Mouse (Mus musculus): ENCODE results near the gene Ppp1r3c. TPM values are rescaled to one million over a fixed set of nuclear protein-coding genes. Genes with fewer than 3 reads are reported as not detected.

The Ppp1r3c gene
- total and polyA plus RNA-seq, 3 experiments: 49.7 to 152 (median 90.4) TPM

- H3K4me3 ChIP-seq: no peak overlapping the region
- H3K36me3 ChIP-seq (ENCODE audit: control insufficient read depth, insufficient read depth, low read length): no peaks in the 10 kb centered on the region
- no peak overlapping the region for H3K27ac ChIP-seq
- TF ChIP-seq CTCF (IDR thresholded peaks at IDR 0.05) (no peak), EP300 (IDR thresholded peaks at IDR 0.05; ENCODE audit: insufficient read depth, low read depth, low read length) (no peak), POLR2A (IDR thresholded peaks at IDR 0.05; ENCODE audit: insufficient read depth, low read depth, low read length) (no peak)
- H3K9ac ChIP-seq (ENCODE audit: low read depth, low read length): no peak overlapping the region
- no peaks in the 10 kb centered on the region for H3K27me3 ChIP-seq (ENCODE audit: control insufficient read depth, insufficient read depth, low read length)
- no peaks in the 10 kb centered on the region for H3K79me2 ChIP-seq (replicated peaks; ENCODE audit: control insufficient read depth, insufficient read depth, low read length)
- 92% methylated on average over 10 of the region's 10 CpGs for WGBS
- intact Hi-C loops (cut with DNase I): loop anchor here (2.0 kb wide), 1 partner anchor 15 kb away; no protein-coding TSS in a partner anchor
- H3K4me1 ChIP-seq (ENCODE audit: control insufficient read depth, insufficient read depth, low read length): no peaks in the 10 kb centered on the region
- no peak for DNase-seq
Observed at GRCm38 (mm10) chr19:36715591-36715990, 20.9 kb downstream of the Ppp1r3c start.

GRCm38 (mm10) chr19:36714492-36714891, 22.0 kb downstream of the Ppp1r3c start:
- Histone ChIP-seq H3K4me3 (no peak overlapping the region), H3K27ac (no peak overlapping the region), H3K9ac (ENCODE audit: low read depth, low read length) (no peak overlapping the region), H3K27me3 (ENCODE audit: control insufficient read depth, insufficient read depth, low read length) (no peaks in the 10 kb centered on the region), H3K4me1 (ENCODE audit: control insufficient read depth, insufficient read depth, low read length) (no peaks in the 10 kb centered on the region), H3K79me2 (replicated peaks; ENCODE audit: control insufficient read depth, insufficient read depth, low read length) (no peaks in the 10 kb centered on the region), H3K36me3 (ENCODE audit: control insufficient read depth, insufficient read depth, low read length) (no peaks in the 10 kb centered on the region)
- no peak for DNase-seq
- TF ChIP-seq CTCF (IDR thresholded peaks at IDR 0.05) (no peak), EP300 (IDR thresholded peaks at IDR 0.05; ENCODE audit: insufficient read depth, low read depth, low read length) (no peak), POLR2A (IDR thresholded peaks at IDR 0.05; ENCODE audit: insufficient read depth, low read depth, low read length) (no peak)
- 90% methylated on average over 1 of the region's 1 CpGs for WGBS
- intact Hi-C loops (cut with DNase I): loop anchor here (2.0 kb wide), 1 partner anchor 16 kb away; no protein-coding TSS in a partner anchor

- Histone ChIP-seq H3K36me3 (ENCODE audit: control insufficient read depth, insufficient read depth, low read length) (no peaks in the 10 kb centered on the region), H3K27me3 (ENCODE audit: control insufficient read depth, insufficient read depth, low read length) (no peaks in the 10 kb centered on the region), H3K4me1 (ENCODE audit: control insufficient read depth, insufficient read depth, low read length) (no peaks in the 10 kb centered on the region), H3K79me2 (replicated peaks; ENCODE audit: control insufficient read depth, insufficient read depth, low read length) (no peaks in the 10 kb centered on the region), H3K4me3 (no peak overlapping the region), H3K9ac (ENCODE audit: low read depth, low read length) (no peak overlapping the region), H3K27ac (peak overlapping the region; percentile 36; the same call in 1 of the 2 replicates)
- TF ChIP-seq POLR2A (IDR thresholded peaks at IDR 0.05; ENCODE audit: insufficient read depth, low read depth, low read length) (no peak), CTCF (IDR thresholded peaks at IDR 0.05) (no peak), EP300 (IDR thresholded peaks at IDR 0.05; ENCODE audit: insufficient read depth, low read depth, low read length) (no peak)
- DNase-seq: peak; percentile 68 to 75
- 28% methylated on average over 13 of the region's 13 CpGs for WGBS
- intact Hi-C loops (cut with DNase I): no loop called here
Observed at GRCm38 (mm10) chr19:36713092-36713491, 23.4 kb downstream of the Ppp1r3c start.

GRCm38 (mm10) chr19:36706195-36706594, 30.3 kb downstream of the Ppp1r3c start:
- no peaks in the 10 kb centered on the region for H3K36me3 ChIP-seq (ENCODE audit: control insufficient read depth, insufficient read depth, low read length)
- no peak overlapping the region for H3K9ac ChIP-seq (ENCODE audit: low read depth, low read length)
- H3K4me1 ChIP-seq (ENCODE audit: control insufficient read depth, insufficient read depth, low read length): peaks cover 10% of the 10 kb centered on the region
- no peaks in the 10 kb centered on the region for H3K27me3 ChIP-seq (ENCODE audit: control insufficient read depth, insufficient read depth, low read length)
- WGBS: 49% methylated on average over 6 of the region's 6 CpGs
- intact Hi-C loops (cut with DNase I): no loop called here
- no peak overlapping the region for H3K4me3 ChIP-seq
- peak overlapping the region; percentile 65; the same call in 1 of the 2 replicates for H3K27ac ChIP-seq
- TF ChIP-seq EP300 (IDR thresholded peaks at IDR 0.05; ENCODE audit: insufficient read depth, low read depth, low read length) (no peak), POLR2A (IDR thresholded peaks at IDR 0.05; ENCODE audit: insufficient read depth, low read depth, low read length) (no peak), CTCF (IDR thresholded peaks at IDR 0.05) (no peak)
- H3K79me2 ChIP-seq (replicated peaks; ENCODE audit: control insufficient read depth, insufficient read depth, low read length): no peaks in the 10 kb centered on the region
- no peak for DNase-seq

- H3K36me3 ChIP-seq (ENCODE audit: control insufficient read depth, insufficient read depth, low read length): no peaks in the 10 kb centered on the region
- intact Hi-C loops (cut with DNase I): no loop called here
- H3K9ac ChIP-seq (ENCODE audit: low read depth, low read length): no peak overlapping the region
- peak in 1 of 2 experiments; percentile 41 for DNase-seq
- no peaks in the 10 kb centered on the region for H3K27me3 ChIP-seq (ENCODE audit: control insufficient read depth, insufficient read depth, low read length)
- peaks cover 10% of the 10 kb centered on the region for H3K4me1 ChIP-seq (ENCODE audit: control insufficient read depth, insufficient read depth, low read length)
- H3K4me3 ChIP-seq: peak overlapping the region; percentile 30; the same call in 1 of the 2 replicates
- H3K27ac ChIP-seq: peak overlapping the region; percentile 65
- TF ChIP-seq POLR2A (IDR thresholded peaks at IDR 0.05; ENCODE audit: insufficient read depth, low read depth, low read length): no peak
- no peak for TF ChIP-seq CTCF (IDR thresholded peaks at IDR 0.05)
- no peak for TF ChIP-seq EP300 (IDR thresholded peaks at IDR 0.05; ENCODE audit: insufficient read depth, low read depth, low read length)
- H3K79me2 ChIP-seq (replicated peaks; ENCODE audit: control insufficient read depth, insufficient read depth, low read length): no peaks in the 10 kb centered on the region
- 21% methylated on average over 17 of the region's 17 CpGs for WGBS
Observed at GRCm38 (mm10) chr19:36705286-36706146, 30.9 kb downstream of the Ppp1r3c start.

GRCm38 (mm10) chr19:36704763-36705162, 31.7 kb downstream of the Ppp1r3c start:
- no peaks in the 10 kb centered on the region for H3K27me3 ChIP-seq (ENCODE audit: control insufficient read depth, insufficient read depth, low read length)
- DNase-seq: no peak
- no peaks in the 10 kb centered on the region for H3K36me3 ChIP-seq (ENCODE audit: control insufficient read depth, insufficient read depth, low read length)
- peak overlapping the region; percentile 11; the same call in 1 of the 2 replicates for H3K27ac ChIP-seq
- intact Hi-C loops (cut with DNase I): no loop called here
- H3K4me3 ChIP-seq: no peak overlapping the region
- H3K79me2 ChIP-seq (replicated peaks; ENCODE audit: control insufficient read depth, insufficient read depth, low read length): no peaks in the 10 kb centered on the region
- 65% methylated on average over 7 of the region's 7 CpGs for WGBS
- no peak for TF ChIP-seq POLR2A (IDR thresholded peaks at IDR 0.05; ENCODE audit: insufficient read depth, low read depth, low read length)
- no peak for TF ChIP-seq CTCF (IDR thresholded peaks at IDR 0.05)
- TF ChIP-seq EP300 (IDR thresholded peaks at IDR 0.05; ENCODE audit: insufficient read depth, low read depth, low read length): no peak
- no peak overlapping the region for H3K9ac ChIP-seq (ENCODE audit: low read depth, low read length)
- peaks cover 10% of the 10 kb centered on the region for H3K4me1 ChIP-seq (ENCODE audit: control insufficient read depth, insufficient read depth, low read length)

Measured in heart, adult 2 months (tissue).